Mouse (Mus musculus) heart, postnatal 0 days (tissue): ENCODE results near the gene Zswim5. TPM values are rescaled to one million over a fixed set of nuclear protein-coding genes. Genes with fewer than 3 reads are reported as not detected.
A peak's percentile ranks its signal among the peaks of the same experiment; 100 is the strongest.
"Not testable (repeated sequence)": the region's sequence is repeated elsewhere in the genome, so short reads cannot be mapped to it uniquely, and the experiment has no call there.

Experiments
- ATAC-seq: fragments of 200-750 bp; cut with Nextera tagmentation; 2 replicates; pipeline ENCODE4 v1.8.0; 2017; ENCODE audit warnings: low read depth, moderate number of reproducible peaks, moderate library complexity; ENCODE audit not compliant: insufficient read depth
- DNase-seq: peaks from one replicate; pipeline ENCODE4 v3.0.0-alpha.2; 2016; ENCODE audit warnings: low spot score
- H3K27ac ChIP-seq: fragments of 300-500 bp; sonication (generic); 2 replicates; pipeline ENCODE4 v1.5.1; 2014; ENCODE audit warnings: low read depth, mild to moderate bottlenecking
- H3K27me3 ChIP-seq: fragments of 300-500 bp; sonication (generic); 2 replicates; pipeline ENCODE4 v1.6.1; 2014; ENCODE audit warnings: low read length, mixed read lengths; ENCODE audit not compliant: control insufficient read depth, insufficient read depth
- H3K36me3 ChIP-seq: fragments of 300-500 bp; sonication (generic); replicated peaks from 2 replicates; pipeline ENCODE4 v1.6.1; 2014; ENCODE audit warnings: low read length, mixed read lengths; ENCODE audit not compliant: control insufficient read depth, insufficient read depth
- H3K4me1 ChIP-seq: fragments of 300-500 bp; sonication (generic); 2 replicates; pipeline ENCODE4 v1.6.1; 2014; ENCODE audit warnings: antibody characterized with exemption; ENCODE audit not compliant: control insufficient read depth, insufficient read depth
- H3K4me2 ChIP-seq: fragments of 300-500 bp; sonication (generic); 2 replicates; pipeline ENCODE4 v1.6.1; 2014; ENCODE audit warnings: low read depth, mild to moderate bottlenecking, low read length, moderate library complexity
- H3K4me3 ChIP-seq: fragments of 300-500 bp; sonication (generic); 2 replicates; pipeline ENCODE4 v1.5.1; 2014; ENCODE audit warnings: low read depth, low read length
- H3K9ac ChIP-seq: fragments of 300-500 bp; sonication (generic); replicated peaks from 2 replicates; pipeline ENCODE4 v1.6.1; 2014; ENCODE audit warnings: low read depth, low read length, mixed read lengths
- H3K9me3 ChIP-seq: fragments of 300-500 bp; sonication (generic); replicated peaks from 2 replicates; pipeline ENCODE4 v1.6.1; 2016; ENCODE audit warnings: low read length; ENCODE audit not compliant: control insufficient read depth
- CTCF ChIP-seq: IDR thresholded peaks from 2 replicates; pipeline ENCODE4 v1.5.1; 2016; ENCODE audit warnings: antibody characterized with exemption, control low read depth, low read depth
- EP300 ChIP-seq: IDR thresholded peaks from 2 replicates; pipeline ENCODE4 v1.6.1; 2016; ENCODE audit warnings: antibody characterized with exemption, low read depth
- WGBS: fragments of 180-500 bp; shearing (Covaris S2); extraction: QIAGEN DNeasy Blood & Tissue Kit; methylation state at CpG from one replicate; pipeline ENCODE4 v1.1.7; 2014; 5-methylcytosine and 5-hydroxymethylcytosine counted together
- polyA plus RNA-seq: library from polyadenylated mRNA; unstranded; fragments of >200 nt; fragmentation: Nextera tagmentation; extraction: Ambion mirVana; gene quantifications from 2 replicates; pipeline ENCODE4 v1.2.1, GENCODE M21; 2015
- total RNA-seq: library from RNA; depleted of rRNA; stranded (reverse); fragments of >200 nt; gene quantifications from 2 replicates; pipeline ENCODE4 v1.2.3, GENCODE M21; 2014; ENCODE audit warnings: low replicate concordance; rRNA removed

Gene Zswim5
- total RNA-seq = 1.4 and 1.5 TPM in 2 replicates
- polyA plus RNA-seq = 0.34 TPM in 2 replicates

DNA sequence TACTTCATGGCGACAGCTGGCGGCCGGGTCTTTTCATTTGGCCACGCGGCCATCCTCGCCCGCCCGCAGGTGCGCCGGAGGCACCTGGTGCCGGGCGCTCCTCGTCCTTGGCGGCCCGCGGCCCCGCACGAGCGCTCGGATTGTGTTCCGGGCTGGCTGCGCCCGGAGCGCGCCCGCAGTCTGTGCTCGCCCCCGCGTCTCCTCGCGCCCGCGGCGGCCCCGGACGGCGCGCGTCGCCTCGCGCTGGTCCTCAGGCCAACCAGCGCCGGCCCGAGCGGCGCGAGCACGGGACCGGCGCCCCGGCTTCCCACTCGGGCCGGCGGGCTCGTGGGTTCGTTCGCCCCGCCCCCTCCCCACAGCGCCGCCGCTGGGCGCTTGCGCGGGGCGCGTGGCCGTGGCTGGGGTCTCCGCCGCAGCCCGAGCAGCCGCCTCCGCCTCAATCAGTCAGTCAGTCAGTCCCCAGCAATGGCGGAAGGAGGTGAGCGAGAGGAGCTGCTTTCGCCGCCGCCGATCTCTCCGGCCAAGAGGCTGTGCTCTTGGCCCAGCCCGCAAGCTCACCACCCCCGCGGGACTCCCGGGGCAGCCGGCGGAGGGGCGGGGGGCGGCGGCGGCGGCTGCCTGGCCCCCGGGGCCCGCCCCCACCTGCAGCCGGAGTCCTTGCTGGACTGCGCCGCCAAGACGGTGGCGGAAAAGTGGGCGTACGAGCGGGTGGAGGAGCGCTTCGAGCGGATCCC is at the start of gene Zswim5:
Gene Zswim5, plus strand, starts transcription at position 382 of the 734 bp plus-strand sequence.
- H3K9me3 ChIP-seq = no peaks in the 10 kb centered on the region
- H3K27me3 ChIP-seq = peaks cover 15% of the 10 kb centered on the region; the same call in 1 of the 2 replicates
- no peak for TF ChIP-seq CTCF
- no peak for TF ChIP-seq EP300
- peak within 1 kb of the TSS; percentile 74 for H3K27ac ChIP-seq
- ATAC-seq = peak; percentile 91
- H3K4me1 ChIP-seq = no peaks in the 10 kb centered on the region; the same call in 1 of the 2 replicates
- peak; percentile 39 for DNase-seq
- under 1% methylated on average over 81 of the region's 104 CpGs for WGBS
- H3K9ac ChIP-seq = peak within 1 kb of the TSS; percentile 67
- peak within 1 kb of the TSS; percentile 99 for H3K4me2 ChIP-seq
- H3K4me3 ChIP-seq = peak within 1 kb of the TSS; percentile 95
- H3K36me3 ChIP-seq = no peaks in the 10 kb centered on the region

DNA sequence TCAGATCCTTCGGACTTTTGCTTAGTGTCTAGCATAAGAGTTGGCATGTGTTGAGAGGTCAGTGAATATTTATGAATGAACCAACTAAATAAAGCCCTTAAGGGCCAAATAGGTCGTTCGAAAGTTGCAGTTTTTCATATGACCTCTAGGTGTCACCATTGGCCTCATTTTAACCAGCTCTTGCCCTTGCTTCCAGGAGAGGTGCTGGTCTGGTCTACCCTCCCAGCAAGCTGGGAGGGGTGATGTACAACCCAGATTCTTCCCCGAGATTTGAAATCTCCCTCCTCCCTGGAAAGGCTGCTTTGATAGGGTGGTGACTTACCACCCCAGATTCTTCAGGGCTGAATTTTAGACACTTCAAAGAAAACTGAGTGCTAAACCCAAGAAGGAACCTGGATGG is 49.4 kb upstream of the Zswim5 start:
- Histone ChIP-seq H3K36me3 (no peaks in the 10 kb centered on the region), H3K4me2 (no peak overlapping the region), H3K27me3 (no peaks in the 10 kb centered on the region), H3K9ac (no peak overlapping the region), H3K4me1 (0 out of 2 replicates have a peak, but pooled peaks cover 8% of the 10 kb centered on the region), H3K4me3 (no peak overlapping the region), H3K27ac (no peak overlapping the region), H3K9me3 (no peaks in the 10 kb centered on the region)
- TF ChIP-seq CTCF (peak; percentile 76), EP300 (no peak)
- WGBS = under 1% methylated on average over 4 of the region's 4 CpGs
- peak; percentile 80 for DNase-seq
- ATAC-seq = peak; percentile 47

DNA sequence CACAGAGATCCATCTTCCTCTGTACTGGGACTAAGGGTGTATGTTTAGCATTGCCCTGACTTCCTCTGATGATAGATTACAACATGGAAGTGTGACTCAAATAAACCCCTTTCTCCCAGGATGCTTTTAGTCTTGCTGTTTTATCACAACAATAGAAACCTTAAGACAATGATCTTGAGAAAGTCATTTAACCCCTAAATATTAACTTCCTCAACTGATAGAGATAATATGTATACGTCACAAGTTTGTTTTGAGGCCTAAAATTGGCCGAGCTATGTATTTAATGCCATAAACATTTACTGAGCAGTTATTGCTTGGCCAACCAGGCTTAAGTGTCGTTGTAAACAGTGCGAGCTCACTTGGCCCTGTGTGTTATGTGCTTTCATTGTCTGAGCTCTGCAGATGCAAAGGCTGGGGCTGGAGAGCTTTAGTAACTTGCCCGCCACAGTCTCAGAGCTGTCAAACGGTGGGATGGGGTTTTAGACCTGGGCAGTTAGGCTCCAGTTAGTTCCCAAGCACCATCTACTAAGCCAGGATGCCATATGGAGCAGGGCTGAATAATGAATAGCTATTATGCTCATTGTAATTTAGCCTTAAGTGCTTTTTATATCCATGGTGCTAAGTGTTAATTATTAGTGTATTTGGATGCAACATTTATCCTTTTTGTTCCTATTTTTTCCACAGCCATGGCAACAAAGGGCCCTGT is 47.7 kb upstream of the Zswim5 start:
- Histone ChIP-seq H3K4me2 (no peak overlapping the region), H3K27ac (no peak overlapping the region), H3K9ac (no peak overlapping the region), H3K9me3 (no peaks in the 10 kb centered on the region), H3K36me3 (no peaks in the 10 kb centered on the region), H3K27me3 (no peaks in the 10 kb centered on the region), H3K4me1 (0 out of 2 replicates have a peak, but pooled peaks cover 8% of the 10 kb centered on the region), H3K4me3 (no peak overlapping the region)
- WGBS = 70% methylated on average over 6 of the region's 6 CpGs
- ATAC-seq = no peak
- no peak for TF ChIP-seq CTCF
- TF ChIP-seq EP300 = no peak
- no peak for DNase-seq

DNA sequence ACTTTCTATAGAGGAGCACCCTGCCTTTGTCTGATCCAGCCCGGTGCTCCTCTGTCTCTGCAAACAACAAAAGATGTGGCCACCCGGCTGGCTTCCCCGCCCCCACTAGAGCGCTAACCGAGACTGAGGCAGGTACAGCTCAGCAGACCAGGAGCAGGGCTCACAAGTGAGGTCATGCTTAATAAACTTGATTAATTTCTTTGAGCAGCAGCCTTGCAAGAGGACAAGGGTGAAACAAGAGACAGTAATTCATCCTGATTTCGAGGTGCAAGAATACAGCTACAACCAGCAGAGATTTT is 47.2 kb upstream of the Zswim5 start:
- H3K27me3 ChIP-seq = no peaks in the 10 kb centered on the region
- H3K27ac ChIP-seq = no peak overlapping the region
- no peak overlapping the region for H3K4me2 ChIP-seq
- H3K36me3 ChIP-seq = no peaks in the 10 kb centered on the region
- no peak overlapping the region for H3K9ac ChIP-seq
- no peak for TF ChIP-seq EP300
- no peak for TF ChIP-seq CTCF
- H3K4me1 ChIP-seq = 0 out of 2 replicates have a peak, but pooled peaks cover 5% of the 10 kb centered on the region
- no peaks in the 10 kb centered on the region for H3K9me3 ChIP-seq
- DNase-seq (no peak), ATAC-seq (no peak)
- WGBS = 41% methylated on average over 6 of the region's 6 CpGs
- no peak overlapping the region for H3K4me3 ChIP-seq

DNA sequence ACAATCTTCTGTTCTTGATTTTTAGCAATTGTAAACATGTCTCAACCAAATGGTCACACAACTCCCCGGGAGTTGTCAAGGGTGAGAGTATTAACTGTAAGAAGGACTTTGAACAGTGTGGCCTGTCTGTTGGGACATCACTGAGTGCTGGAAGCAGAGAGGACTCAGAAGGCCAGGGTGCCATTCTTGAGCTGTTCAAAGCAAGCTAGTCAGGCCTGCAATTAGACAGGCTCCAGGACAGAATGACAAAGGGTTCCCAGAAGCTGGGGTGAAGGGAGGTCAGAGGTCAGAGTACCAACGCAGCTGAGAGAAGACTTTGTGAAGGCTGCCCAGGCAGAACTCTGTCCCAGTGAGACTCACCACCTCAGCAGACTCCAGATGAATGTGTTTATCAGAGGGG is 38.2 kb upstream of the Zswim5 start:
- TF ChIP-seq CTCF (no peak), EP300 (no peak)

DNA sequence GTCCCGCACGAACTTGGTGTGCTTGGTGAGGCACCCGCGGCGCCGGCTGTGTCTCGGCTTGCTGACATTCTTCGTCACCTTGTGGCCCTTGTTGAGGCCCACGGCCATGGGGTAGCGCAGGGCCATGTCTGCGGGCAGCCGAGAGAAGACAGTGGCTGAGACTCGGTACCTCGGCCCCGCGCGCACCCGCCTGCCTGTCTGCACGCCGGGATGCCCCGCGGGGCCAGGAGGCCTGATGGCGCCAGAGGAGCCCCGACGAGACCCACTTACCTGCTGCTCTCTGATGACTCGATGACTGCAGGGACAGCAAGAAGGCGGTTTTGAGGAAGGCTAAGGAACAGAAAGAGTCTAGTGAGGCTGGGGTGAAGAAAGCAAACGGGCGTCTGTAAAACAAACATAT is 37.1 kb upstream of the Zswim5 start:
- WGBS = 12% methylated on average over 20 of the region's 29 CpGs
- not testable (repeated sequence) for H3K4me3 ChIP-seq, H3K9ac ChIP-seq, H3K36me3 ChIP-seq, DNase-seq, ATAC-seq, H3K9me3 ChIP-seq, H3K27ac ChIP-seq, H3K27me3 ChIP-seq, H3K4me1 ChIP-seq
- peak overlapping the region; percentile 34; the same call in 1 of the 2 replicates for H3K4me2 ChIP-seq

More for the DNA sequence above, 38.2 kb upstream of the Zswim5 start:
- 55% methylated on average over 2 of the region's 2 CpGs for WGBS
- H3K36me3 ChIP-seq = no peaks in the 10 kb centered on the region
- no peak for DNase-seq
- H3K27me3 ChIP-seq = 0 out of 2 replicates have a peak, but pooled peaks cover 7% of the 10 kb centered on the region
- H3K27ac ChIP-seq = no peak overlapping the region
- no peak for ATAC-seq
- H3K9ac ChIP-seq = no peak overlapping the region
- no peak overlapping the region for H3K4me2 ChIP-seq
- H3K9me3 ChIP-seq = no peaks in the 10 kb centered on the region
- no peak overlapping the region for H3K4me3 ChIP-seq
- H3K4me1 ChIP-seq = no peaks in the 10 kb centered on the region
